Mouse (Mus musculus): ENCODE data around the gene Selenof. TPM values are rescaled to one million over a fixed set of nuclear protein-coding genes. Genes with fewer than 3 reads are reported as not detected.

The Selenof gene
- polyA plus RNA-seq, 1 experiment from 2014 or later: 655 TPM

- WGBS: 70% methylated on average over 11 of the region's 11 CpGs
- Histone ChIP-seq H3K9ac (no peak overlapping the region), H3K27ac (no peak overlapping the region), H3K4me2 (replicated peaks) (no peak overlapping the region), H3K36me3 (no peaks in the 10 kb centered on the region), H3K9me3 (0 out of 2 replicates have a peak, but pooled peaks cover 4% of the 10 kb centered on the region), H3K4me1 (no peaks in the 10 kb centered on the region), H3K27me3 (no peaks in the 10 kb centered on the region), H3K4me3 (no peak overlapping the region)
- ATAC-seq (ENCODE audit: low FRiP score, low read depth): no peak
These were observed 58.2 kb downstream of the Selenof start for GRCm38 (mm10) chr3:144628005-144628914.

GRCm38 (mm10) chr3:144628915-144629230, 58.8 kb downstream of the Selenof start:
- Histone ChIP-seq H3K27ac (no peak overlapping the region), H3K27me3 (no peaks in the 10 kb centered on the region), H3K9ac (no peak overlapping the region), H3K4me1 (no peaks in the 10 kb centered on the region), H3K4me3 (no peak overlapping the region), H3K4me2 (replicated peaks) (no peak overlapping the region), H3K36me3 (no peaks in the 10 kb centered on the region), H3K9me3 (0 out of 2 replicates have a peak, but pooled peaks cover 4% of the 10 kb centered on the region)
- 80% methylated on average over 3 of the region's 3 CpGs for WGBS
- no peak for ATAC-seq (ENCODE audit: low FRiP score, low read depth)

GRCm38 (mm10) chr3:144635236-144635635, 65.1 kb downstream of the Selenof start:
- no peak overlapping the region for H3K4me3 ChIP-seq
- ATAC-seq (ENCODE audit: low FRiP score, low read depth): no peak
- no peaks in the 10 kb centered on the region for H3K4me1 ChIP-seq

GRCm38 (mm10) chr3:144638110-144638509, 68.0 kb downstream of the Selenof start:
- Histone ChIP-seq H3K4me1 (peaks cover 3% of the 10 kb centered on the region), H3K9me3 (no peaks in the 10 kb centered on the region; the same call in 1 of the 2 replicates), H3K4me3 (no peak overlapping the region), H3K27ac (no peak overlapping the region), H3K4me2 (replicated peaks) (no peak overlapping the region), H3K36me3 (no peaks in the 10 kb centered on the region), H3K9ac (no peak overlapping the region), H3K27me3 (no peaks in the 10 kb centered on the region)
- 79% methylated on average over 4 of the region's 4 CpGs for WGBS
- no peak for ATAC-seq (ENCODE audit: low FRiP score, low read depth)

More at GRCm38 (mm10) chr3:144635236-144635635, 65.1 kb downstream of the Selenof start:
- Histone ChIP-seq H3K27me3 (no peaks in the 10 kb centered on the region), H3K27ac (no peak overlapping the region), H3K9me3 (no peaks in the 10 kb centered on the region), H3K36me3 (no peaks in the 10 kb centered on the region), H3K4me2 (replicated peaks) (no peak overlapping the region), H3K9ac (no peak overlapping the region)
- WGBS: 84% methylated on average over 5 of the region's 5 CpGs

- Histone ChIP-seq H3K4me2 (replicated peaks) (no peak overlapping the region), H3K4me3 (no peak overlapping the region), H3K36me3 (no peaks in the 10 kb centered on the region), H3K27ac (no peak overlapping the region), H3K9me3 (no peaks in the 10 kb centered on the region; the same call in 1 of the 2 replicates), H3K27me3 (no peaks in the 10 kb centered on the region), H3K9ac (no peak overlapping the region), H3K4me1 (peaks cover 14% of the 10 kb centered on the region)
- no peak for ATAC-seq (ENCODE audit: low FRiP score, low read depth)
- WGBS: 60% methylated on average over 3 of the region's 3 CpGs
These were observed 69.3 kb downstream of the Selenof start for GRCm38 (mm10) chr3:144639387-144639786.

GRCm38 (mm10) chr3:144640033-144640432, 69.9 kb downstream of the Selenof start:
- no peaks in the 10 kb centered on the region for H3K27me3 ChIP-seq
- no peaks in the 10 kb centered on the region; the same call in 1 of the 2 replicates for H3K9me3 ChIP-seq
- no peak overlapping the region for H3K4me3 ChIP-seq
- no peak for ATAC-seq (ENCODE audit: low FRiP score, low read depth)
- H3K4me2 ChIP-seq (replicated peaks): no peak overlapping the region
- H3K9ac ChIP-seq: no peak overlapping the region
- H3K4me1 ChIP-seq: peaks cover 14% of the 10 kb centered on the region
- no peak overlapping the region for H3K27ac ChIP-seq
- H3K36me3 ChIP-seq: no peaks in the 10 kb centered on the region

GRCm38 (mm10) chr3:144642141-144642540, 72.0 kb downstream of the Selenof start:
- ATAC-seq (ENCODE audit: low FRiP score, low read depth): no peak
- 92% methylated on average over 4 of the region's 4 CpGs for WGBS
- no peaks in the 10 kb centered on the region for H3K27me3 ChIP-seq

GRCm38 (mm10) chr3:144643301-144643871, 73.3 kb downstream of the Selenof start:
- peak overlapping the region; percentile 67; the same call in 1 of the 2 replicates for H3K27ac ChIP-seq
- WGBS: 2% methylated on average over 2 of the region's 2 CpGs
- peaks cover 14% of the 10 kb centered on the region for H3K4me1 ChIP-seq
- no peaks in the 10 kb centered on the region for H3K36me3 ChIP-seq
- no peak overlapping the region for H3K4me2 ChIP-seq (replicated peaks)
- H3K4me3 ChIP-seq: no peak overlapping the region
- no peak overlapping the region for H3K9ac ChIP-seq
- peaks cover 6% of the 10 kb centered on the region for H3K9me3 ChIP-seq
- H3K27me3 ChIP-seq: no peaks in the 10 kb centered on the region
- ATAC-seq (ENCODE audit: low FRiP score, low read depth): peak; percentile 94

More at GRCm38 (mm10) chr3:144642141-144642540, 72.0 kb downstream of the Selenof start:
- H3K9me3 ChIP-seq: peaks cover 6% of the 10 kb centered on the region
- peaks cover 14% of the 10 kb centered on the region for H3K4me1 ChIP-seq
- H3K9ac ChIP-seq: no peak overlapping the region
- H3K36me3 ChIP-seq: no peaks in the 10 kb centered on the region
- H3K4me3 ChIP-seq: no peak overlapping the region
- H3K27ac ChIP-seq: no peak overlapping the region
- no peak overlapping the region for H3K4me2 ChIP-seq (replicated peaks)

- Histone ChIP-seq H3K4me2 (replicated peaks) (no peak overlapping the region), H3K9ac (no peak overlapping the region), H3K4me3 (no peak overlapping the region), H3K27me3 (no peaks in the 10 kb centered on the region), H3K9me3 (peaks cover 6% of the 10 kb centered on the region), H3K36me3 (no peaks in the 10 kb centered on the region), H3K4me1 (peaks cover 14% of the 10 kb centered on the region), H3K27ac (no peak overlapping the region)
- WGBS: 42% methylated on average over 5 of the region's 5 CpGs
- no peak for ATAC-seq (ENCODE audit: low FRiP score, low read depth)
These were observed 74.1 kb downstream of the Selenof start for GRCm38 (mm10) chr3:144644202-144644601.

Other genes with a start within 250 kb of the Selenof start
- 13.8 and 16.0 TPM in 2 replicates for gene Hs2st1, start 123 bp upstream of the Selenof start, polyA plus RNA-seq (2015; fragmentation: Nextera tagmentation; extraction: Ambion mirVana)
- 116 and 126 TPM in 2 replicates for gene Sh3glb1, start 150.0 kb downstream of the Selenof start, polyA plus RNA-seq (2015; fragmentation: Nextera tagmentation; extraction: Ambion mirVana)
- 0.42 and 0.77 TPM in 2 replicates for gene Clca3a1, start 190.7 kb downstream of the Selenof start, polyA plus RNA-seq (2015; fragmentation: Nextera tagmentation; extraction: Ambion mirVana)
- 0.32 TPM in 1 of 2 replicates, not detected in the other for gene Clca3a2, start 249.2 kb downstream of the Selenof start, polyA plus RNA-seq (2015; fragmentation: Nextera tagmentation; extraction: Ambion mirVana)